Mouse (Mus musculus) heart, postnatal 0 days (tissue): ENCODE results near the gene Wdfy2. TPM values are rescaled to one million over a fixed set of nuclear protein-coding genes. Genes with fewer than 3 reads are reported as not detected.

Experiments used
- ATAC-seq: fragments of 200-750 bp; cut with Nextera tagmentation; 2 replicates; pipeline ENCODE4 v1.8.0; 2017; ENCODE audit warnings: low read depth, moderate number of reproducible peaks, moderate library complexity; ENCODE audit not compliant: insufficient read depth
- DNase-seq: peaks from one replicate; pipeline ENCODE4 v3.0.0-alpha.2; 2016; ENCODE audit warnings: low spot score
- H3K27ac ChIP-seq: fragments of 300-500 bp; sonication (generic); 2 replicates; pipeline ENCODE4 v1.5.1; 2014; ENCODE audit warnings: low read depth, mild to moderate bottlenecking
- H3K27me3 ChIP-seq: fragments of 300-500 bp; sonication (generic); 2 replicates; pipeline ENCODE4 v1.6.1; 2014; ENCODE audit warnings: low read length, mixed read lengths; ENCODE audit not compliant: control insufficient read depth, insufficient read depth
- H3K36me3 ChIP-seq: fragments of 300-500 bp; sonication (generic); replicated peaks from 2 replicates; pipeline ENCODE4 v1.6.1; 2014; ENCODE audit warnings: low read length, mixed read lengths; ENCODE audit not compliant: control insufficient read depth, insufficient read depth
- H3K4me1 ChIP-seq: fragments of 300-500 bp; sonication (generic); 2 replicates; pipeline ENCODE4 v1.6.1; 2014; ENCODE audit warnings: antibody characterized with exemption; ENCODE audit not compliant: control insufficient read depth, insufficient read depth
- H3K4me2 ChIP-seq: fragments of 300-500 bp; sonication (generic); 2 replicates; pipeline ENCODE4 v1.6.1; 2014; ENCODE audit warnings: low read depth, mild to moderate bottlenecking, low read length, moderate library complexity
- H3K4me3 ChIP-seq: fragments of 300-500 bp; sonication (generic); 2 replicates; pipeline ENCODE4 v1.5.1; 2014; ENCODE audit warnings: low read depth, low read length
- H3K9ac ChIP-seq: fragments of 300-500 bp; sonication (generic); replicated peaks from 2 replicates; pipeline ENCODE4 v1.6.1; 2014; ENCODE audit warnings: low read depth, low read length, mixed read lengths
- H3K9me3 ChIP-seq: fragments of 300-500 bp; sonication (generic); replicated peaks from 2 replicates; pipeline ENCODE4 v1.6.1; 2016; ENCODE audit warnings: low read length; ENCODE audit not compliant: control insufficient read depth
- CTCF ChIP-seq: IDR thresholded peaks from 2 replicates; pipeline ENCODE4 v1.5.1; 2016; ENCODE audit warnings: antibody characterized with exemption, control low read depth, low read depth
- EP300 ChIP-seq: IDR thresholded peaks from 2 replicates; pipeline ENCODE4 v1.6.1; 2016; ENCODE audit warnings: antibody characterized with exemption, low read depth
- WGBS: fragments of 180-500 bp; shearing (Covaris S2); extraction: QIAGEN DNeasy Blood & Tissue Kit; methylation state at CpG from one replicate; pipeline ENCODE4 v1.1.7; 2014; 5-methylcytosine and 5-hydroxymethylcytosine counted together
- polyA plus RNA-seq: library from polyadenylated mRNA; unstranded; fragments of >200 nt; fragmentation: Nextera tagmentation; extraction: Ambion mirVana; gene quantifications from 2 replicates; pipeline ENCODE4 v1.2.1, GENCODE M21; 2015
- total RNA-seq: library from RNA; depleted of rRNA; stranded (reverse); fragments of >200 nt; gene quantifications from 2 replicates; pipeline ENCODE4 v1.2.3, GENCODE M21; 2014; ENCODE audit warnings: low replicate concordance

Gene Wdfy2
- total and polyA plus RNA-seq, 2 experiments from 2014 or later, result 1.8 to 11.8 TPM

- no peaks in the 10 kb centered on the region for H3K4me1 ChIP-seq
- WGBS, result 61% methylated on average over 1 of the region's 1 CpGs
- no peaks in the 10 kb centered on the region for H3K27me3 ChIP-seq
- no peak overlapping the region for H3K4me2 ChIP-seq
- H3K9ac ChIP-seq, result no peak overlapping the region
- TF ChIP-seq CTCF (no peak), EP300 (no peak)
- no peak for ATAC-seq
- H3K4me3 ChIP-seq, result no peak overlapping the region
- no peaks in the 10 kb centered on the region for H3K9me3 ChIP-seq
- H3K36me3 ChIP-seq, result no peaks in the 10 kb centered on the region
- no peak for DNase-seq
- H3K27ac ChIP-seq, result no peak overlapping the region
Measured at GRCm38 (mm10) chr14:62979815-62980214, 142.3 kb downstream of the Wdfy2 start.

GRCm38 (mm10) chr14:62984410-62984809 is 146.9 kb downstream of the Wdfy2 start, which contains the start of gene Defb48:
Gene Defb48, minus strand, starts transcription at chr14:62984510.
- no peaks in the 10 kb centered on the region for H3K4me1 ChIP-seq
- no peaks in the 10 kb centered on the region for H3K9me3 ChIP-seq
- H3K27me3 ChIP-seq, result no peaks in the 10 kb centered on the region
- no peak for TF ChIP-seq EP300
- no peak for TF ChIP-seq CTCF
- H3K4me2 ChIP-seq, result no peak within 1 kb of the TSS
- H3K4me3 ChIP-seq, result no peak within 1 kb of the TSS
- DNase-seq, result no peak
- no peaks in the 10 kb centered on the region for H3K36me3 ChIP-seq
- H3K27ac ChIP-seq, result no peak within 1 kb of the TSS
- no peak within 1 kb of the TSS for H3K9ac ChIP-seq
- WGBS, result 55% methylated on average over 1 of the region's 1 CpGs
- no peak for ATAC-seq

- no peak overlapping the region for H3K27ac ChIP-seq
- no peaks in the 10 kb centered on the region; the same call in none of the 2 replicates for H3K4me1 ChIP-seq
- no peaks in the 10 kb centered on the region for H3K27me3 ChIP-seq
- 56% methylated on average over 3 of the region's 3 CpGs for WGBS
- DNase-seq, result no peak
- H3K9me3 ChIP-seq, result no peaks in the 10 kb centered on the region
- no peak overlapping the region for H3K4me3 ChIP-seq
- ATAC-seq, result no peak
- TF ChIP-seq EP300 (no peak), CTCF (no peak)
- no peak overlapping the region for H3K4me2 ChIP-seq
- no peaks in the 10 kb centered on the region for H3K36me3 ChIP-seq
- no peak overlapping the region for H3K9ac ChIP-seq
Measured at GRCm38 (mm10) chr14:62991271-62991670, 153.8 kb downstream of the Wdfy2 start.

- DNase-seq (no peak), ATAC-seq (no peak)
- 59% methylated on average over 7 of the region's 7 CpGs for WGBS
- H3K4me1 ChIP-seq, result no peaks in the 10 kb centered on the region; the same call in none of the 2 replicates
- H3K27ac ChIP-seq, result no peak overlapping the region
- no peaks in the 10 kb centered on the region for H3K9me3 ChIP-seq
- TF ChIP-seq EP300 (no peak), CTCF (no peak)
- no peaks in the 10 kb centered on the region for H3K36me3 ChIP-seq
- H3K27me3 ChIP-seq, result no peaks in the 10 kb centered on the region
- H3K4me2 ChIP-seq, result no peak overlapping the region
- H3K9ac ChIP-seq, result no peak overlapping the region
- no peak overlapping the region for H3K4me3 ChIP-seq
Measured at GRCm38 (mm10) chr14:62991849-62992510, 154.5 kb downstream of the Wdfy2 start.

- no peak for TF ChIP-seq EP300
- no peak for TF ChIP-seq CTCF
- H3K4me2 ChIP-seq, result no peak within 1 kb of the TSS
- H3K9me3 ChIP-seq, result no peaks in the 10 kb centered on the region
- H3K9ac ChIP-seq, result no peak within 1 kb of the TSS
- WGBS, result 76% methylated on average over 8 of the region's 8 CpGs
- H3K4me3 ChIP-seq, result no peak within 1 kb of the TSS
- DNase-seq (no peak), ATAC-seq (no peak)
- H3K27ac ChIP-seq, result no peak within 1 kb of the TSS
- H3K4me1 ChIP-seq, result peaks cover 6% of the 10 kb centered on the region
- no peaks in the 10 kb centered on the region for H3K27me3 ChIP-seq
- H3K36me3 ChIP-seq, result no peaks in the 10 kb centered on the region
Measured at GRCm38 (mm10) chr14:62997777-62998176, 160.3 kb downstream of the Wdfy2 start, which contains the start of gene Defb47. Gene Defb47, plus strand, starts transcription at chr14:62998077.

GRCm38 (mm10) chr14:62998977-62999376 is 161.5 kb downstream of the Wdfy2 start:
- Histone ChIP-seq H3K9ac (no peak overlapping the region), H3K27ac (no peak overlapping the region), H3K4me1 (peaks cover 6% of the 10 kb centered on the region), H3K4me2 (no peak overlapping the region), H3K9me3 (no peaks in the 10 kb centered on the region), H3K36me3 (no peaks in the 10 kb centered on the region), H3K4me3 (no peak overlapping the region), H3K27me3 (no peaks in the 10 kb centered on the region)
- TF ChIP-seq CTCF (no peak), EP300 (no peak)
- WGBS, result 83% methylated on average over 4 of the region's 4 CpGs
- no peak for DNase-seq
- no peak for ATAC-seq
